Mouse (Mus musculus): ENCODE measurements around the gene Naif1.
"Not testable (repeated sequence)": the region's sequence is repeated elsewhere in the genome, so short reads cannot be mapped to it uniquely, and the experiment has no call there.

Gene Naif1

GRCm38 (mm10) chr2:32459657-32460056, 9.4 kb downstream of the Naif1 start:
- no peak for DNase-seq

- no peak for DNase-seq
Observed at GRCm38 (mm10) chr2:32463773-32464172, 13.5 kb downstream of the Naif1 start.

- DNase-seq = no peak
Observed at GRCm38 (mm10) chr2:32464212-32464891, 14.1 kb downstream of the Naif1 start.

GRCm38 (mm10) chr2:32471001-32471680, 20.9 kb downstream of the Naif1 start:
- DNase-seq = no peak

GRCm38 (mm10) chr2:32471681-32472061, 21.4 kb downstream of the Naif1 start:
- no peak for DNase-seq

- not testable (repeated sequence) for DNase-seq
Observed at GRCm38 (mm10) chr2:32475361-32475760, 25.1 kb downstream of the Naif1 start.

- DNase-seq = no peak
Observed at GRCm38 (mm10) chr2:32482351-32482750, 32.1 kb downstream of the Naif1 start.

- DNase-seq = peak in 1 of 2 experiments; percentile 26
Observed at GRCm38 (mm10) chr2:32483179-32483875, 33.1 kb downstream of the Naif1 start.

- no peak for DNase-seq
Observed at GRCm38 (mm10) chr2:32484933-32485332, 34.7 kb downstream of the Naif1 start.

GRCm38 (mm10) chr2:32485751-32486150, 35.5 kb downstream of the Naif1 start:
- DNase-seq = no peak

GRCm38 (mm10) chr2:32486155-32486554, 35.9 kb downstream of the Naif1 start:
- DNase-seq = no peak

GRCm38 (mm10) chr2:32487124-32487623, 36.9 kb downstream of the Naif1 start:
- DNase-seq = peak; percentile 95 to 99

- peak; percentile 88 for DNase-seq
Observed at GRCm38 (mm10) chr2:32488679-32489078, 38.4 kb downstream of the Naif1 start.

- not testable (repeated sequence) for DNase-seq
Observed at GRCm38 (mm10) chr2:32490730-32491129, 40.5 kb downstream of the Naif1 start.

- DNase-seq = no peak
Observed at GRCm38 (mm10) chr2:32492661-32493060, 42.4 kb downstream of the Naif1 start.

- no peak for DNase-seq
Observed at GRCm38 (mm10) chr2:32493301-32493701, 43.0 kb downstream of the Naif1 start.

- no peak for DNase-seq
Observed at GRCm38 (mm10) chr2:32494522-32494921, 44.3 kb downstream of the Naif1 start.

GRCm38 (mm10) chr2:32495185-32495726, 45.0 kb downstream of the Naif1 start:
- no peak for DNase-seq

GRCm38 (mm10) chr2:32496190-32496589, 45.9 kb downstream of the Naif1 start:
- DNase-seq = no peak

GRCm38 (mm10) chr2:32499365-32499764, 49.1 kb downstream of the Naif1 start:
- no peak for DNase-seq

GRCm38 (mm10) chr2:32500461-32500860, 50.2 kb downstream of the Naif1 start:
- DNase-seq = no peak

GRCm38 (mm10) chr2:32501754-32502324, 51.6 kb downstream of the Naif1 start:
- DNase-seq = no peak

GRCm38 (mm10) chr2:32502843-32503242, 52.6 kb downstream of the Naif1 start:
- no peak for DNase-seq

Data from cerebellum, postnatal 14 days (tissue).